Mouse (Mus musculus): ENCODE measurements around the gene Gucy2c.

Gucy2c gene

DNA sequence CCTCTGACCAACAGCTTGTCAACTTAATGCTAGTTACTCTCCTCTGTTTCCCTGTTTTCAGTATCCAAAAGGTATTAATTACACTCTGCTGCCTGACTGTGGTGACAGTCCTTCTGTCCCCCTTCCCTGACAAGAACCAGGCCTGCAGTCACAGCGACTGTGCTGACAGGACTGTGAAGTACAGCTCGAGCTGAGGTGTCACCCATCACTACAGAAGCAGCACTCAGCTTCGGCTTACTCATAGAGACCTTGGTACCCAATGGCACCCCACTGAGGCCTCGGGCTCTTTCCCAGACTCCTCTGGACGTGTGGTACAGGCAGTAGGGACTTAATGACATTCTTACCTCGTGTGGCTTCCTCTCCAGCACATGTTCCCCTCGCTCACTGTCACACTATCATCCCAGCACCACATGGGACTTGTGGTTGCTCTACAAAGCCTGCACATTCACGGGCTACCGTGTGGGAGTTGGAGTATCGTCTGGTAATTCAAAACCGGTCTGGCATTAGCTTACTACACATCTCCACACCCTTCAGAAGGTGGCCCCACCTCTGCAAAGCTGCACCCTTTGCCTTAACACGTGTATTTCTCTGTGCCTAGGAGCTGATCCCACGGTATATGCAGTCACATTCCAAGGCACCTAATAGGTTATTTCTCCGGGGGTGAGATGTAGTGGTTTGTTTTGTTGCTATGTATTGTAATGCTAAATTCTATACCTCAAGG lies 113.1 kb downstream of the Gucy2c start:
- no peak for DNase-seq (ENCODE audit: low read depth)

DNA sequence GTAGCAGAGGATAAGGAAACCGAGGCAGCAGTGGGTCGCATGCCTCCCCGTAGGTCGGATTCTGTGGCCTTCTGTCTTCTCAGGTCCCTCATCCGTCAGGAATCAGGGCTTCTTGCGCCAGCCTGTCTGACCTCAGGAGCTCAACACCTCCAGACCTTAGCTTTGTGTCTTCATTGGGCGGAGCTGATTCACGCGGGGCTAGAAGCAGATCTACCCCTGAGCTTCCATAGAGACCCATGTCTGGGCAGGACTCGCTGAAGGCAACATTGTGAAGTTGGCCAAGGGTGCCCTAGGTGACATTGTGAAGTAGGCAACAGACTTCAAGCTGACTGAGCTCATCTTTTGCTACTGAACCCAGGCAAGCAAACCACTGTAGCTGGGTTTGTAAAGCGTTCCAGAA lies 119.5 kb downstream of the Gucy2c start:
- no peak for DNase-seq (ENCODE audit: low read depth)

DNA sequence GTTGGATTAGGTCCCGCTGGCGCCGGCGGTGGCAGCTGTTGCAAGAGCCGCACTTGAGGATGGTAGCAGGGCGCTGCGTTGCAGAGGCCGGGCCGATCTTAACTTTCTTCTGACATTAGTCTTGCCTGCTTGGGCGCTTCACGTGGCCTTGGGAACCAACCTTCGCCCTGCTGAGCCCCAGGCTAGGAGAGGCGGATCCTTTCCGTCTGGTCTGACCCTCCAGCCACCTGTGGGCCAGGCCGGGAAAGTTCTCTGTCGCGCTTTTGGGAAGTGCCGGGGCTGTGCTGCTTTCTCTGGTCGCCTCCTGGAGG lies 119.9 kb downstream of the Gucy2c start, which contains the start of gene Plbd1:
Gene Plbd1 (minus strand): TSS at position 223 of the 311 bp plus-strand sequence.
- no peak for DNase-seq (ENCODE audit: low read depth)

DNA sequence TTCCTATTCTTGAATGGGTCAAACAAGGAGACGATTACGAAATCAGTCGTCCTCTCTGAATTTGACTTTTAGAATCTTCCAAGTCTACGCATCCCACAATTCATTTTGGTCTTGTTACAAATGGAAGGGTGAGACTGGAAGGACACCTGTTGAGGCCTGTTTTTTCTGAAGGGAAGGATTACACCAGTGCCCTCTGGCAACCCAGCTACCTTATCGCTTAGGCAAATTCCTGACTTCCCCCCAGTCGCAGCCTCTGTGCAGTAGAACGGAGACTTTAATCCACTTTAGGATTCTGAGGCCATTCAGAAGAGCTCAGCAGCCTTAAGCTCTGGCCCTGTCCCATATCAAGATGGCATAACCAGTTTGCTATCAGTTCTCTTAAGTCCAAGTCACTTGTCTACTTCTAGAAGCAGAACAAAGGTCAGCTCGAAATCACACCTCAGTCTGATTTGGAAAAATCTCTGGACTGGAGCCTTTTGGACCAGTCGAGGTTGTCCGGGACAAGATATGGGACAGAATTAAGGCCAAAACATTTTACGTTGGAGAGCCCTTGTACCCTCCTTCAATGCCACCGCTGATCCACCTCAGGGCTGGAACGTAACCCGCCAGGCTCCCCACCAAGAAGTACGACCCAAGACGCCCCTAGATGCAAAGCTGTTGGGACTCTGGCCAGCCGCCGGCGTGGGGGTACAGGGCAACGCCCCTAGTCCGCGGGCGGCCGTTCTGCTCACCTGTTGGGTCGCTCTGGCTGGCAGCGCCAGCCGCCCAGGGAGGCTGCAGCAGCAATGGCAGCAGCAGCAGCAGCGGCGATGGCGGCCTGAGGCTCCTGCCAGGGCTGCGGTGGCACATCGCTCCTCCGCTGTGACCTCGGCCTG lies 120.5 kb downstream of the Gucy2c start:
- no peak for DNase-seq (ENCODE audit: low read depth)

DNA sequence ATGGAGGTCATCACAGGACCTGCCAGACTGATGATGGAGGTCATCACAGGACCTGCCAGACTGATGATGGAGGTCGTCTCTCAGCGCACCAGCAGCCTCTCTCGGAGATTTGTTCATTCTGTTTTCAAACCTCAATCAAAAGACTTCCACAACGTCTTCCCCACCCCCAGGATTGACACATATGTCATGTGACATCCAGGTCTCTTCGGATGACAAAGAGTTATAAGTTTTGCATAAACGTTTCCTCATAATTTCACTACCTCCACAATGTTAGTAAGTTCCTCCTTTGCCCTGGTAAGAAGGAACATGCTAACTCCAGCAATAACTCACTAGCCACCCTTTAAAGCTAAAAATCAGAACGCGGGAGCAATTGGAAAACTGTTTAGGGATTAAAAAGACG lies 122.3 kb downstream of the Gucy2c start:
- no peak for DNase-seq (ENCODE audit: low read depth)

DNA sequence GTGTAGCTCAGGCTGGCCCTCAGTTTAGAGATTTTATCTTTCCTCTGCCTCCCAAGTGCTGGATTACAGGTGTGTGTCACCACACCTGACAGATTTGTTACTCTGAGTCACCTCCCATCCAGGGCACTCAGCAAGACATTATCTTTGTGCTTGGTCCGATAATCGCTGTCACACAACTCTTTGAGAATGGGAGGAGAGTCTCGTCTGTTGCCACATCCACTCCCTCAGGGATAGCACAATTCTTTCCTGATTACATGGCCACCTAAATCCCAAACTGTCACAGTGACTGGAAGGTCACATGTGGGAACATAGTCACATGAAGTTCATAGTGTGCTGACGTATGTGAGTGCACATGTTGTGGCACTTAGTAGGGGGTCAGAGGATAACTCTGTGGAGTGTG lies 123.3 kb downstream of the Gucy2c start:
- no peak for DNase-seq (ENCODE audit: low read depth)

DNA sequence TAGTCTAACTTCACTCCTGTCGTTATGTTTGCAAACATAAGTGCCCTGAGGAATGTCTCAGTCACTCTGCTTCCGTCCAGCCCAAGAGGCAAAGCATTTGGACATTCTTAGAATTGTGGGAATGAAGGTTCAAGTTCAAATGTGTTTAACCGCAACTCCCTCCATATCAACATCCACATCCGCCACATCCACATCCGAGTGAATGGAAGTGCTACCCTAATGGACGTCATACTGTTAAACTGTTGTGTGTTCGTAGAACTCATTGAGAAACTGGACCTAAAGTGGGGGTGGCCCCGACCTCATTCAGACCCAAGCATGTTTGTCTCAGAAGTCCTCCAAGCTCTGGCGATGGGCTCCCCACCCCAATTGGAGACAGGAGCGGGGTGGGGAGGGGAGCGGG lies 125.8 kb downstream of the Gucy2c start:
- no peak for DNase-seq (ENCODE audit: low read depth)

DNA sequence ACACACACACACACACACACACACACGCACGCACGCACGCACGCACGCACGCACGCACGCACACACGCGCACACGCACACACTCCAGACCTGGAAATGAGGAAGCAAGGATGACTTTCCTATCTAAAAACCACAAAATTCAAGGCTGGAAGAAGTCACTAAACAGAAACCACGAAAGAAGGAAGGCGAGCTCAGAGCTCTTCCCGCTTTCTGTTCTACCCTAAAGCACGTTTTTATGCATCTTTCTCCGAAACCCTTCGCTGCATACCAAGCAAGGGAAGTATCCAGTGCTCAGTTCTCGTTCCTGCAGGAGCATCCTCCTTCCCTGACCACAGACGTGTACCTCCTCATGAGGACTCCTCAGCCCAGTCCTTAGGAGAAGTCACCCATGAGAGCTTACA lies 127.1 kb downstream of the Gucy2c start:
- no peak for DNase-seq (ENCODE audit: low read depth)

DNA sequence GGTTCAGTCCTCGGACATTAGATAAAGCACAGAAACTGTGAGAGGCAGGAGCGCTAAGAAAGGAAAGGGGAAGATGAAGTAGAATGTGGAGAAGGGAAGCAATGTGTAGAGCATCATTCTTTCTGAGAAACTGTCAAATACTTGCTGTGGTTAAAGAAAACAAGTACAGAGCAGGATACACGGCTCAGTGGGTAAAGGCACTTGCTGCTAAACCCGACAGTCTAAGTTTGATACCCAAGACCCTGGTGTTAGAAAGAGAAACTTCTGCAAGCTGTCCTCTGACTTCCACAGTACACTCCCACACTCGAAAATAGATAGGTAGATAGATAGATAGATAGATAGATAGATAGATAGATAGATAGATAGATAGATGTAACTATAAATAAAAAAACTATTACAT lies 128.2 kb downstream of the Gucy2c start:
- no peak for DNase-seq (ENCODE audit: low read depth)

DNA sequence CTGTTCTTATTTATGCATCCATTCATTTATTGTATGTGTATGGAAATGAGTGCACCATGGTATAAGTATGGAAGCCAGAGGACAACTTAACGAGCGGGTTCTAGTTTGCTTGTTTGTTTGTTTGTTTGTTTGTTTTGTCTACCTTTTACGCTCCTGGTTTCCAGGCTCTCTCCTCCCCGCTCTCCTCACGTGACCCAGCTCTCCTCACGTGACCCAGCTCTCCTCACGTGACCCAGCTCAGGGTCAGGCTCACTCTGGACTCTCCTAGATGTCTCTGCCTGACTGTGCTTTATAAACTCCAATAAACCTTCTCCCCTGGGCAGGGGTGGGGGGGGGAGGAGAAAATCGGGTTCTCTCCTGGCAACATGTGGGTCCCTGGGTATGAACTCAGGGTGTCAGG lies 130.9 kb downstream of the Gucy2c start:
- DNase-seq (ENCODE audit: low read depth) = no peak

DNA sequence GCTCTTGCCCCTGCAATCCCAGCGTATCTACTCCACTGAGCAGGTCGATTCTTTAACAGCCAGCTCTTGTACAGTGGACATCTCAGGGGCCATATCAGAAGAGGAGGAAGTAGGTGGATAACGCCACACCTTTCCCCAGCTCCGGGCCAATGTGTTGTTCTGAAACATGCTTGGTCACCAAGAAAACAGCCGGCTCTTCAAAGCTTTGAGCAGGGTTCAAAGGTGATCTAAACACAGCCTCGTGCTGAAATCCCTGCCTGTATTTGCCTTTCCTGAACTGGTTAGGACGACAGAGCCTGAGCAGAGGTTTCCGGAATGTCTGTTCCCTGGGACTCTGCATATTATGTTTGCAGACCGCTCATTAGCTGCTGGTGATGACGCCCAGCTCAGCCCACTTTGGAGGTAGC lies 134.1 kb downstream of the Gucy2c start:
- no peak for DNase-seq (ENCODE audit: low read depth)
